Mouse (Mus musculus) stomach, postnatal 0 days (tissue): ENCODE measurements around the gene Skap1.

ENCODE experiments used
- CTCF ChIP-seq: IDR thresholded peaks from 2 replicates; pipeline ENCODE4 v1.5.1; 2016; ENCODE audit warnings: antibody characterized with exemption, low read depth, mild to moderate bottlenecking, moderate library complexity
- EP300 ChIP-seq: optimal IDR thresholded peaks from 2 replicates; pipeline ENCODE3; 2016; ENCODE audit warnings: antibody characterized with exemption

- TF ChIP-seq CTCF (no peak), EP300 (no peak)
These were observed 2.1 kb upstream of the Skap1 start for GRCm38 (mm10) chr11:96462191-96462752.
